In the genomic region with DNA sequence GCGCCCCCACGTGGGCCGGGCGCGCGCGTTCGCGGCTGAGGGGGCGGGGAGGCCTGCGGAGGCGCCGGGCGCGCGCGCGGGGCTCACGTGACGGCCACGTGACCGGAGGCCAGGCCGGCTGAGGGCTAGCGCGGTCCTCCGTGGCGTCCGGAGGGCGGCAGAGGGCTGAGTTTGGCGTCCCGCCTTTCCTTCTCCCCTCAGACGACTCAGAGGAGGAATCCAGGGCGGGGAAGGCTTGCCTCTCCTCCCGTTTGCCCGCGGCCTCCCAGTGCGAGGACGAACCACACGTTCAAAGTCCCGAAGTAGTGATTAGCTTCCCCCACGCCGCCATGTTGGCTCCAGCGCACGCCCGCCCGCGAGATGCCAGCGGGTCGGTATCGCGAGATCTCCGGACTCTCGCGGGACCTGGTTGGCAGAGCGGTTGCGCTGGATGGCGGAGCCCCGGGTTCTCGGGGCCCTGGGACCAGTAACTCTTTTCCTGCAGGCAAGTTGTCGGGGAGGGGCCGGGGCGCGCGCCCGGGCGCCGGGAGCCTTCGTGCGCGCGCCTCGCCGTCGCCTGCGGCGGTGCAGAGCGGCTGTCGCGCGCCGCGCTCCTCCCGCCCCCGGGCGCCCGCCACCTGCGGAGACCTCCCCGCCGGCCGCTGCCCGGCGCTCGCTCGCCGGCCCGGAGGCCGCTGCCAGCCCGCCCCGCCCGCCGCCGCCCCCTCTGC, we compare ENCODE assay signal across 8 mouse cellular contexts. TPM values are rescaled to one million over a fixed set of nuclear protein-coding genes. Genes with fewer than 3 reads are reported as not detected.
DNase-seq lines count a peak whose midpoint lies in the region; ATAC-seq and TF ChIP-seq lines count a peak whose summit lies in the region.

No protein-coding gene starts in this region.

- H3K4me2 ChIP-seq in heart, embryonic 12.5 days, result peak overlapping the region; percentile 93
- peak overlapping the region; percentile 66 for H3K4me2 ChIP-seq in kidney, postnatal 0 days (ENCODE audit: low read length)
- peak overlapping the region; percentile 91 for H3K4me2 ChIP-seq in liver, embryonic 11.5 days
- H3K4me2 ChIP-seq in stomach, embryonic 14.5 days (replicated peaks; ENCODE audit: low read depth, low read length), result peak overlapping the region; percentile 75

- peak; percentile 97 to 98 for DNase-seq in B cell, adult 2 months
- DNase-seq in brain, adult 2 months (ENCODE audit: low read depth, low spot score), result peak; percentile 97
- peak; percentile 96 for DNase-seq in kidney, postnatal 0 days (ENCODE audit: low spot score)
- DNase-seq in liver, embryonic 11.5 days (ENCODE audit: low spot score), result peak; percentile 96
- DNase-seq in naive thymus-derived CD4-positive, alpha-beta T cell, adult 2 months (ENCODE audit: low read depth), result peak; percentile 99

- peaks cover 13% of the 10 kb centered on the region for H3K36me3 ChIP-seq in heart, embryonic 12.5 days
- H3K36me3 ChIP-seq in kidney, postnatal 0 days (ENCODE audit: insufficient read depth, low read length), result peaks cover 5% of the 10 kb centered on the region; the same call in 1 of the 2 replicates
- H3K36me3 ChIP-seq in liver, embryonic 11.5 days (ENCODE audit: control insufficient read depth, insufficient read depth, low read length), result peaks cover 10% of the 10 kb centered on the region
- H3K36me3 ChIP-seq in stomach, embryonic 14.5 days (ENCODE audit: control insufficient read depth, insufficient read depth, low read length), result peaks cover 9% of the 10 kb centered on the region; the same call in 1 of the 2 replicates

- H3K9ac ChIP-seq in heart, embryonic 12.5 days, result peak overlapping the region; percentile 88
- H3K9ac ChIP-seq in kidney, postnatal 0 days (ENCODE audit: low read depth, low read length), result peak overlapping the region; percentile 93
- H3K9ac ChIP-seq in liver, embryonic 11.5 days (ENCODE audit: low read depth, low read length), result peak overlapping the region; percentile 93
- H3K9ac ChIP-seq in stomach, embryonic 14.5 days (replicated peaks; ENCODE audit: low read depth, low read length), result peak overlapping the region; percentile 87

- H3K4me1 ChIP-seq in heart, embryonic 12.5 days (replicated peaks), result peaks cover 33% of the 10 kb centered on the region
- H3K4me1 ChIP-seq in kidney, postnatal 0 days (replicated peaks; ENCODE audit: insufficient read depth, low read length), result peaks cover 11% of the 10 kb centered on the region; the same call in 1 of the 2 replicates
- peaks cover 25% of the 10 kb centered on the region for H3K4me1 ChIP-seq in liver, embryonic 11.5 days (replicated peaks; ENCODE audit: control insufficient read depth, insufficient read depth, low read length)
- H3K4me1 ChIP-seq in stomach, embryonic 14.5 days (ENCODE audit: control insufficient read depth, insufficient read depth, low read length), result peaks cover 13% of the 10 kb centered on the region

- 5% methylated on average over 91 of the region's 102 CpGs for WGBS in heart, embryonic 12.5 days
- WGBS in kidney, postnatal 0 days, result under 1% methylated on average over 87 of the region's 102 CpGs
- under 1% methylated on average over 83 of the region's 102 CpGs for WGBS in liver, embryonic 11.5 days
- under 1% methylated on average over 76 of the region's 102 CpGs for WGBS in stomach, embryonic 14.5 days

- H3K27me3 ChIP-seq in heart, embryonic 12.5 days (replicated peaks), result no peaks in the 10 kb centered on the region
- no peaks in the 10 kb centered on the region for H3K27me3 ChIP-seq in kidney, postnatal 0 days (ENCODE audit: insufficient read depth, low read length)
- no peaks in the 10 kb centered on the region for H3K27me3 ChIP-seq in liver, embryonic 11.5 days (replicated peaks; ENCODE audit: control insufficient read depth, insufficient read depth, low read length)
- no peaks in the 10 kb centered on the region for H3K27me3 ChIP-seq in stomach, embryonic 14.5 days (ENCODE audit: control insufficient read depth, insufficient read depth, low read length)

- no peak for TF ChIP-seq CTCF in kidney, postnatal 0 days (IDR thresholded peaks at IDR 0.05; ENCODE audit: low read depth)

- no peaks in the 10 kb centered on the region for H3K9me3 ChIP-seq in heart, embryonic 12.5 days (replicated peaks)
- H3K9me3 ChIP-seq in kidney, postnatal 0 days (replicated peaks; ENCODE audit: low read length), result no peaks in the 10 kb centered on the region
- no peaks in the 10 kb centered on the region for H3K9me3 ChIP-seq in liver, embryonic 11.5 days (ENCODE audit: control insufficient read depth, low read length)
- H3K9me3 ChIP-seq in stomach, embryonic 14.5 days (ENCODE audit: control insufficient read depth, low read depth, low read length), result no peaks in the 10 kb centered on the region

- peak overlapping the region; percentile 82 for H3K4me3 ChIP-seq in heart, embryonic 12.5 days
- peak overlapping the region; percentile 73 for H3K4me3 ChIP-seq in kidney, postnatal 0 days (replicated peaks; ENCODE audit: low read depth, low read length)
- H3K4me3 ChIP-seq in liver, embryonic 11.5 days (ENCODE audit: low read depth, low read length), result peak overlapping the region; percentile 91
- H3K4me3 ChIP-seq in stomach, embryonic 14.5 days (ENCODE audit: low read depth, low read length), result peak overlapping the region; percentile 82

- peak overlapping the region; percentile 99 for H3K27ac ChIP-seq in heart, embryonic 12.5 days (ENCODE audit: poor library complexity, severe bottlenecking)
- peak overlapping the region; percentile 98 for H3K27ac ChIP-seq in kidney, postnatal 0 days
- peak overlapping the region; percentile 99 for H3K27ac ChIP-seq in liver, embryonic 11.5 days (ENCODE audit: low read depth, low read length)
- peak overlapping the region; percentile 99 for H3K27ac ChIP-seq in stomach, embryonic 14.5 days (ENCODE audit: low read length)

- peak; percentile 91 for ATAC-seq in erythroblast, adult 5-6 weeks (replicated peaks; ENCODE audit: low FRiP score, poor library complexity, severe bottlenecking)
- ATAC-seq in heart, embryonic 12.5 days (ENCODE audit: insufficient number of reproducible peaks, low FRiP score), result peak; percentile 92
- peak; percentile 90 for ATAC-seq in kidney, postnatal 0 days (replicated peaks; ENCODE audit: low FRiP score, low read depth)
- ATAC-seq in liver, embryonic 11.5 days (replicated peaks; ENCODE audit: low FRiP score), result peak; percentile 83
- ATAC-seq in stomach, embryonic 14.5 days (ENCODE audit: insufficient number of reproducible peaks, insufficient read depth, low FRiP score, low read depth), result peak; percentile 89

RNA-seq across cellular contexts. Expression of gene Zzz3, which starts 1.2 kb away (rescaled TPM):
- total RNA-seq in erythroblast, adult 5-6 weeks (2015; ENCODE audit: low replicate concordance), result 12.1 and 16.9 TPM in 2 replicates
- total RNA-seq in erythroblast, adult 5-6 weeks (2017; ENCODE audit: low replicate concordance), result 15.5 and 16.9 TPM in 2 replicates
- 37.4 and 38.8 TPM in 2 replicates for polyA plus RNA-seq in heart, embryonic 12.5 days (2016; fragmentation: Nextera tagmentation; extraction: Ambion mirVana)
- 44.4 and 46.3 TPM in 2 replicates for polyA plus RNA-seq in kidney, postnatal 0 days (2015; fragmentation: Nextera tagmentation; extraction: Ambion mirVana)
- polyA plus RNA-seq in liver, embryonic 11.5 days (2014; fragmentation: Nextera tagmentation; extraction: Ambion mirVana), result 45.5 and 45.7 TPM in 2 replicates
- polyA plus RNA-seq in stomach, embryonic 14.5 days (2014; fragmentation: Nextera tagmentation; extraction: Ambion mirVana), result 53.7 and 63.3 TPM in 2 replicates

RNA-seq across cellular contexts. Expression of gene Usp33, which starts 50.2 kb away (rescaled TPM):
- total RNA-seq in erythroblast, adult 5-6 weeks (2015; ENCODE audit: low replicate concordance), result 55.0 and 59.6 TPM in 2 replicates
- 145 and 182 TPM in 2 replicates for total RNA-seq in erythroblast, adult 5-6 weeks (2017; ENCODE audit: low replicate concordance)
- polyA plus RNA-seq in heart, embryonic 12.5 days (2016; fragmentation: Nextera tagmentation; extraction: Ambion mirVana), result 37.7 and 38.1 TPM in 2 replicates
- 30.5 and 30.7 TPM in 2 replicates for polyA plus RNA-seq in kidney, postnatal 0 days (2015; fragmentation: Nextera tagmentation; extraction: Ambion mirVana)
- polyA plus RNA-seq in liver, embryonic 11.5 days (2014; fragmentation: Nextera tagmentation; extraction: Ambion mirVana), result 42.0 and 46.1 TPM in 2 replicates
- polyA plus RNA-seq in stomach, embryonic 14.5 days (2014; fragmentation: Nextera tagmentation; extraction: Ambion mirVana), result 45.9 and 49.6 TPM in 2 replicates

RNA-seq across cellular contexts. Expression of gene Miga1, which starts 56.2 kb away (rescaled TPM):
- 3.3 and 5.0 TPM in 2 replicates for total RNA-seq in erythroblast, adult 5-6 weeks (2015; ENCODE audit: low replicate concordance)
- 2.1 and 6.3 TPM in 2 replicates for total RNA-seq in erythroblast, adult 5-6 weeks (2017; ENCODE audit: low replicate concordance)
- 18.0 and 18.8 TPM in 2 replicates for polyA plus RNA-seq in heart, embryonic 12.5 days (2016; fragmentation: Nextera tagmentation; extraction: Ambion mirVana)
- 14.4 and 14.6 TPM in 2 replicates for polyA plus RNA-seq in kidney, postnatal 0 days (2015; fragmentation: Nextera tagmentation; extraction: Ambion mirVana)
- polyA plus RNA-seq in liver, embryonic 11.5 days (2014; fragmentation: Nextera tagmentation; extraction: Ambion mirVana), result 12.4 and 12.7 TPM in 2 replicates
- polyA plus RNA-seq in stomach, embryonic 14.5 days (2014; fragmentation: Nextera tagmentation; extraction: Ambion mirVana), result 20.3 and 21.0 TPM in 2 replicates

Comparison
In these comparisons a context has a peak if more than half of its experiments do, and no peak if none do; other contexts are left out.
1. Peak in every context shown above with its lines: DNase-seq, ATAC-seq, H3K4me3 ChIP-seq and H3K27ac ChIP-seq.